25 mouse cellular contexts compared by ENCODE assay signal in genomic region chr9:35673557-35673956, GRCm38 (mm10). TPM values are rescaled to one million over a fixed set of nuclear protein-coding genes. Genes with fewer than 3 reads are reported as not detected.
"Had no signal": no experiment of that assay in that cellular context is flagged by ENCODE, and none has a peak within 500 bp of the region (broad histone marks: within the 10 kb centered on the region; RNA-seq: fewer than 3 reads in every experiment).

No protein-coding gene starts in this region.

- H3K4me2 ChIP-seq: neural tube, embryonic 13.5 days; neural tube, embryonic 15.5 days; stomach, embryonic 15.5 days had no signal

- H3K27me3 ChIP-seq: neural tube, embryonic 13.5 days; neural tube, embryonic 15.5 days; stomach, embryonic 15.5 days had no signal

- DNase-seq: retina, postnatal 1 day; right cerebral cortex, adult 18-20 months; right cerebral cortex, postnatal 14 days; right cerebral cortex, postnatal 25 days; right cerebral cortex, postnatal 4 days; spleen, adult 18-20 months; thymus, adult 18-20 months; thymus, adult 2 months; thymus, postnatal 14 days; thymus, postnatal 25 days; thymus, postnatal 36 days; thymus, postnatal 4 days had no signal

- H3K27ac ChIP-seq: neural tube, embryonic 13.5 days; neural tube, embryonic 15.5 days; stomach, embryonic 15.5 days; stomach, postnatal 0 days had no signal

- H3K4me1 ChIP-seq: neural tube, embryonic 13.5 days; neural tube, embryonic 15.5 days; stomach, embryonic 15.5 days had no signal

- H3K36me3 ChIP-seq: neural tube, embryonic 13.5 days; neural tube, embryonic 15.5 days; stomach, embryonic 15.5 days had no signal

- H3K4me3 ChIP-seq: neural tube, embryonic 13.5 days; neural tube, embryonic 15.5 days; stomach, embryonic 15.5 days had no signal

- H3K9me3 ChIP-seq: neural tube, embryonic 13.5 days; neural tube, embryonic 15.5 days; stomach, embryonic 15.5 days had no signal

RNA-seq across cellular contexts. Expression of gene Pate1, which starts 13.6 kb away (rescaled TPM):
- total RNA-seq: neutrophil, adult 5-6 weeks had no signal
- polyA plus RNA-seq: neural tube, embryonic 13.5 days; neural tube, embryonic 15.5 days; small intestine, adult 2 months; spleen, adult 2 months; stomach, embryonic 14.5 days; stomach, embryonic 15.5 days; stomach, embryonic 16.5 days; stomach, postnatal 0 days; testis, adult 2 months; thymus, adult 2 months; thymus, postnatal 0 days; urinary bladder, adult 2 months had no signal

RNA-seq across cellular contexts. Expression of gene Pate3, which starts 25.6 kb away (rescaled TPM):
- total RNA-seq: neutrophil, adult 5-6 weeks had no signal
- polyA plus RNA-seq: neural tube, embryonic 13.5 days; neural tube, embryonic 14.5 days; neural tube, embryonic 15.5 days; small intestine, adult 2 months; spleen, adult 2 months; stomach, embryonic 14.5 days; stomach, embryonic 15.5 days; stomach, embryonic 16.5 days; stomach, postnatal 0 days; testis, adult 2 months; thymus, adult 2 months; thymus, postnatal 0 days; urinary bladder, adult 2 months had no signal
